Mouse (Mus musculus) liver, adult 2 months (tissue): ENCODE measurements around the gene Taar7d.

Experiments
- CTCF ChIP-seq: fragments of 200-500 bp; IDR thresholded peaks from 2 replicates; pipeline ENCODE4 v1.5.1; 2011; ENCODE audit warnings: low read depth, low read length, control low read depth
- POLR2A ChIP-seq: fragments of 200-500 bp; IDR thresholded peaks from 2 replicates; pipeline ENCODE4 v1.6.1; 2011; ENCODE audit warnings: low read length, control low read depth; ENCODE audit not compliant: insufficient read depth; ENCODE audit errors: extremely low read depth

GRCm38 (mm10) chr10:24031347-24031746 lies 4.3 kb downstream of the Taar7d start:
- TF ChIP-seq CTCF (no peak), POLR2A (no peak)
